Mouse (Mus musculus) ovary, adult 2 months (tissue): Measurements from ENCODE around the gene Serf1. TPM values are rescaled to one million over a fixed set of nuclear protein-coding genes. Genes with fewer than 3 reads are reported as not detected.

Experiments
- polyA plus RNA-seq: library from polyadenylated mRNA; depleted of rRNA; stranded (reverse); fragments of >200 nt; gene quantifications from 2 replicates; pipeline ENCODE4 v1.2.3, GENCODE M21; 2012; rRNA removed

The Serf1 gene
- polyA plus RNA-seq = 6.7 and 20.3 TPM in 2 replicates

GRCm38 (mm10) chr13:100107652-100108472 is at the start of gene Serf1:
Gene Serf1 (plus strand): TSS chr13:100108012.

GRCm38 (mm10) chr13:100103748-100104254 is 4.0 kb upstream of the Serf1 start, which contains the start of gene Bdp1:
Gene Bdp1 (minus strand): TSS chr13:100104070.

GRCm38 (mm10) chr13:100124423-100125257 is 16.8 kb downstream of the Serf1 start, which contains the start of gene Smn1:
Gene Smn1 (plus strand): TSS chr13:100124852.

Other genes starting within 250 kb of the Serf1 start
- 0.15 TPM in 1 of 2 replicates, not detected in the other for gene Cartpt, start 206.9 kb upstream of the Serf1 start, polyA plus RNA-seq
- 23.7 and 26.5 TPM in 2 replicates for gene Mccc2, start 92.4 kb upstream of the Serf1 start, polyA plus RNA-seq
- gene Bdp1, start 3.9 kb upstream of the Serf1 start, polyA plus RNA-seq = 1.6 and 1.8 TPM in 2 replicates
- 15.4 and 16.0 TPM in 2 replicates for gene Smn1, start 16.8 kb downstream of the Serf1 start, polyA plus RNA-seq
- gene Naip2, start 94.1 kb downstream of the Serf1 start, polyA plus RNA-seq = 0.85 and 0.98 TPM in 2 replicates
- gene Naip5, start 138.3 kb downstream of the Serf1 start, polyA plus RNA-seq = 4.2 and 4.8 TPM in 2 replicates
- 1.5 TPM in 2 replicates for gene Naip6, start 209.7 kb downstream of the Serf1 start, polyA plus RNA-seq